Mouse (Mus musculus): Measurements from ENCODE around the gene Zfpl1. TPM values are rescaled to one million over a fixed set of nuclear protein-coding genes. Genes with fewer than 3 reads are reported as not detected.

The Zfpl1 gene
- polyA plus RNA-seq, 1 experiment from 2014 or later, result 77.7 TPM

GRCm38 (mm10) chr19:6067724-6068415 lies 16.9 kb downstream of the Zfpl1 start, which contains the start of gene Tm7sf2:
Tm7sf2 (minus strand) TSS chr19:6068373.
- 8% methylated on average over 33 of the region's 33 CpGs for WGBS
- no peaks in the 10 kb centered on the region for H3K9me3 ChIP-seq (ENCODE audit: control insufficient read depth, low read depth, low read length)
- peak within 1 kb of the TSS; percentile 74 for H3K27ac ChIP-seq (ENCODE audit: low read length)
- no peaks in the 10 kb centered on the region for H3K27me3 ChIP-seq (ENCODE audit: control insufficient read depth, insufficient read depth, low read length)
- peaks cover 8% of the 10 kb centered on the region for H3K4me1 ChIP-seq (ENCODE audit: control insufficient read depth, insufficient read depth, low read length)
- peak within 1 kb of the TSS; percentile 38 for H3K4me3 ChIP-seq (ENCODE audit: low read depth, low read length)
- H3K9ac ChIP-seq (replicated peaks; ENCODE audit: low read depth, low read length), result peak within 1 kb of the TSS; percentile 40
- H3K4me2 ChIP-seq (replicated peaks; ENCODE audit: low read depth, low read length), result peak within 1 kb of the TSS; percentile 85
- ATAC-seq (ENCODE audit: insufficient number of reproducible peaks, insufficient read depth, low FRiP score, low read depth), result peak; percentile 94
- peaks cover 9% of the 10 kb centered on the region for H3K36me3 ChIP-seq (ENCODE audit: control insufficient read depth, insufficient read depth, low read length)

DNA sequence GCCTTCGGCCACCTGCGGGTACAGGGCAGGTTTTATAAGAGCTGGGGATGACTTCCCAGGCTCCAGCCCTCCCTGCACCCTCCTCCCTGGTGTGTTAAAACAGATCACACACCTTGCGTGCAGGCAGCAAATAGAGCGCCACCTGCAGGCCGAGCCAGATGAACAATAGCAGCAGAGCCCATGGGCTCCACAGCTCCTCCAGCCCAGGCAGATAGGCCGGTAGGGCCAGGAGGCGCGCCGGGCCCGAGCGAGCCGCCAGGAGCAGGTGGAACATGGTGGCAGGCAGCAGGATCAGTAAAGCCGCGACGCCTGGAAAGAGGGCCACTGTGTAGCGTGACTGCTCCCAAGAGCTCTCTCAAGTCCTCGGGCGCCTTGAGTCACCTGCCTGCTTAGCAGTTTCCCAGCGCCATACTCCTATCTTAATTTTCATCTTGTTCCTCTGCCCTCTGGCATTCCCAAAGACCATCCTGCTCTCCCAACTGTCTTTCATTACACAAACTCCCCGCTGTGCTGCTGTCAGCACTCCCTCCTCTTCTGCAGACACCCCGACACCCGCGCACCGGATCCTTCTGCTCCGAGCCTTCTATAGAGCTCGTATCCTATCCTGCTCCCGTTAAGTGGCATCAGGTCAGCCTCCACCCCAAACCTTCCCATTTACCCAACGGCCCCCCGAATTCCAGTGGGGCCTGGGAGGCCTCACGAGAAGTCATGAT lies 17.6 kb downstream of the Zfpl1 start:
- ATAC-seq (ENCODE audit: insufficient number of reproducible peaks, insufficient read depth, low FRiP score, low read depth), result peak; percentile 51; the same call in 1 of the 2 replicates
- Histone ChIP-seq H3K4me2 (replicated peaks; ENCODE audit: low read depth, low read length) (peak overlapping the region; percentile 85), H3K4me1 (ENCODE audit: control insufficient read depth, insufficient read depth, low read length) (peaks cover 15% of the 10 kb centered on the region), H3K27ac (ENCODE audit: low read length) (peak overlapping the region; percentile 49; the same call in 1 of the 2 replicates), H3K27me3 (ENCODE audit: control insufficient read depth, insufficient read depth, low read length) (no peaks in the 10 kb centered on the region), H3K9me3 (ENCODE audit: control insufficient read depth, low read depth, low read length) (no peaks in the 10 kb centered on the region), H3K9ac (replicated peaks; ENCODE audit: low read depth, low read length) (peak overlapping the region; percentile 40), H3K4me3 (ENCODE audit: low read depth, low read length) (peak overlapping the region; percentile 38), H3K36me3 (ENCODE audit: control insufficient read depth, insufficient read depth, low read length) (peaks cover 9% of the 10 kb centered on the region)
- WGBS, result 1% methylated on average over 30 of the region's 30 CpGs

- 25% methylated on average over 5 of the region's 5 CpGs for WGBS
- peak overlapping the region; percentile 49; the same call in 1 of the 2 replicates for H3K27ac ChIP-seq (ENCODE audit: low read length)
- H3K9me3 ChIP-seq (ENCODE audit: control insufficient read depth, low read depth, low read length), result no peaks in the 10 kb centered on the region
- H3K36me3 ChIP-seq (ENCODE audit: control insufficient read depth, insufficient read depth, low read length), result peaks cover 9% of the 10 kb centered on the region
- H3K4me3 ChIP-seq (ENCODE audit: low read depth, low read length), result peak overlapping the region; percentile 38
- H3K9ac ChIP-seq (replicated peaks; ENCODE audit: low read depth, low read length), result no peak overlapping the region
- H3K4me2 ChIP-seq (replicated peaks; ENCODE audit: low read depth, low read length), result peak overlapping the region; percentile 85
- ATAC-seq (ENCODE audit: insufficient number of reproducible peaks, insufficient read depth, low FRiP score, low read depth), result no peak
- H3K27me3 ChIP-seq (ENCODE audit: control insufficient read depth, insufficient read depth, low read length), result no peaks in the 10 kb centered on the region
- H3K4me1 ChIP-seq (ENCODE audit: control insufficient read depth, insufficient read depth, low read length), result peaks cover 18% of the 10 kb centered on the region
Measured at GRCm38 (mm10) chr19:6066571-6066970, 18.2 kb downstream of the Zfpl1 start.

DNA sequence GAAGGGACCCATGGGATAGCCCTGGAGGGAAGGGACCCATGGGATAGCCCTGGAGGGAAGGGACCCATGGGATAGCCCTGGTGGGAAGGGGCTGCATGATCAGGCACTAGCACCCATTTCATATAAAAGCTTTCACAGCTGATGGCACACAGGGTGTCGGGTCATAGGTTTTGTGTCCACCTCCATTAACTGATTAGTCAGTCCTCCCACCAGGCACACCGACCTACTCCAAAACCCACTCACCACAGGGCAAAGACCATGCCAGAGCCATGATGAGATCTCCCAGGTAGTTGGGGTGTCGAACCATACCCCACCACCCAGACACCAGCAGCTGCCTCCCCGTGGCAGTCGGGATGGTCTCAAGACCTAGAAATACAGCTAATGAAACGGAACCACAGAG lies 21.7 kb downstream of the Zfpl1 start:
- H3K4me1 ChIP-seq (ENCODE audit: control insufficient read depth, insufficient read depth, low read length), result peaks cover 24% of the 10 kb centered on the region
- no peaks in the 10 kb centered on the region for H3K27me3 ChIP-seq (ENCODE audit: control insufficient read depth, insufficient read depth, low read length)
- H3K27ac ChIP-seq (ENCODE audit: low read length), result no peak overlapping the region
- WGBS, result 92% methylated on average over 6 of the region's 6 CpGs
- no peak overlapping the region for H3K4me3 ChIP-seq (ENCODE audit: low read depth, low read length)
- peaks cover 13% of the 10 kb centered on the region for H3K36me3 ChIP-seq (ENCODE audit: control insufficient read depth, insufficient read depth, low read length)
- H3K9me3 ChIP-seq (ENCODE audit: control insufficient read depth, low read depth, low read length), result no peaks in the 10 kb centered on the region
- ATAC-seq (ENCODE audit: insufficient number of reproducible peaks, insufficient read depth, low FRiP score, low read depth), result no peak
- H3K4me2 ChIP-seq (replicated peaks; ENCODE audit: low read depth, low read length), result no peak overlapping the region
- H3K9ac ChIP-seq (replicated peaks; ENCODE audit: low read depth, low read length), result 0 out of 2 replicates have a peak overlapping the region, but pooled peaks have one; percentile 95

DNA sequence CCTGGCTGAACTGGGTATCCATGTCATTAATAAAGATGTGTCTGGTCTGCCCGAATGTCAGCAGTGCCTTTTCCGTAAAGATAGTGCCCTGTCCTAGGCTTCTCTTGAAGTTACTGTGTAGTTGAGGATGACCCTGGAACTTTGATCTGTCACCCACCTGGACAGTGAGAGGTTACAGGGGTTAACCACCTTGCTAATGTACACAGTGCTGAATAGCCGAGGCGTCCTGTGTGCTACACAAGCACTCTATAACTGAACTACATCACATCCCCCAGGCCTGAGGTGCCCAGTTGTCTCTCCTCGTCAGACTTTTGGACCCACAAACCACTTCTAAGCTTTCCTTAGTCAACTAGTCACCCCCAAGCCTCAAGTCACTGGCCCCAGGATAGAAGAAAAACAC lies 22.3 kb downstream of the Zfpl1 start:
- H3K9me3 ChIP-seq (ENCODE audit: control insufficient read depth, low read depth, low read length), result no peaks in the 10 kb centered on the region
- peak overlapping the region; percentile 99 for H3K4me2 ChIP-seq (replicated peaks; ENCODE audit: low read depth, low read length)
- WGBS, result 36% methylated on average over 5 of the region's 5 CpGs
- peaks cover 24% of the 10 kb centered on the region for H3K4me1 ChIP-seq (ENCODE audit: control insufficient read depth, insufficient read depth, low read length)
- H3K9ac ChIP-seq (replicated peaks; ENCODE audit: low read depth, low read length), result peak overlapping the region; percentile 95
- H3K36me3 ChIP-seq (ENCODE audit: control insufficient read depth, insufficient read depth, low read length), result peaks cover 13% of the 10 kb centered on the region
- no peak for ATAC-seq (ENCODE audit: insufficient number of reproducible peaks, insufficient read depth, low FRiP score, low read depth)
- no peak overlapping the region for H3K27ac ChIP-seq (ENCODE audit: low read length)
- peak overlapping the region; percentile 79 for H3K4me3 ChIP-seq (ENCODE audit: low read depth, low read length)
- no peaks in the 10 kb centered on the region for H3K27me3 ChIP-seq (ENCODE audit: control insufficient read depth, insufficient read depth, low read length)

DNA sequence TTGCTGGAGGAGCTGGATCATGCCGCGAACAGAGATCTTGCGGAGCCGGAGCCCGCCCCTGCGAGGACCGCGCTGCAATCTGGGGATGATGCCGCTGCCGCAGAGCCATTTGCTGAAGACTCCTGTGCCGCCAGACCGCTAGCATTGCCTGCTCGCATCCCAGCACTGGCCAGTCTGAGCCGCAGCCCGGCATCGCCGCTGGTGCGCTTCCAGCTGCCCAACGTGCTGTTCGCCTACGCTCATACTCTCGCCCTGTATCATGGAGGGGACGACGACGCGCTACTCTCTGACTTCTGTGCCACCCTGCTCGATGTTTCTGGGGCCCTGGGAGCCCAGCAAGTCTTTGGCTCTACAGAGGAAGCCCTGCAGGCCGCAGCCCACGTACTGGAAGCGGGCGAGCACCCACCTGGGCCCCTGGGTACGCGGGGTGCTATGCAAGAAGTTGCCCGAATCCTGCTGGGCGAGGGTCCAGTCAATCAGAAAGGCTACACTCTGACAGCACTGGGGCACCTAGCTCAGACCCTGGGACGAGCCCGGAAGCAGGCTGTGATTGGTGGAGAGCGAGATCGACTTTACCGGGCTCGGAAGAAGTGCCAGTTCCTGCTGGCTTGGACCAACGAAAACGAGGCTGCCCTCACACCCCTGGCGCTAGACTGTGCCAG lies 23.0 kb downstream of the Zfpl1 start:
- peaks cover 22% of the 10 kb centered on the region for H3K4me1 ChIP-seq (ENCODE audit: control insufficient read depth, insufficient read depth, low read length)
- peak overlapping the region; percentile 99 for H3K4me2 ChIP-seq (replicated peaks; ENCODE audit: low read depth, low read length)
- peak overlapping the region; percentile 96 for H3K27ac ChIP-seq (ENCODE audit: low read length)
- 1% methylated on average over 44 of the region's 44 CpGs for WGBS
- H3K9me3 ChIP-seq (ENCODE audit: control insufficient read depth, low read depth, low read length), result no peaks in the 10 kb centered on the region
- no peak for ATAC-seq (ENCODE audit: insufficient number of reproducible peaks, insufficient read depth, low FRiP score, low read depth)
- H3K4me3 ChIP-seq (ENCODE audit: low read depth, low read length), result peak overlapping the region; percentile 79
- H3K9ac ChIP-seq (replicated peaks; ENCODE audit: low read depth, low read length), result peak overlapping the region; percentile 95
- H3K27me3 ChIP-seq (ENCODE audit: control insufficient read depth, insufficient read depth, low read length), result no peaks in the 10 kb centered on the region
- peaks cover 13% of the 10 kb centered on the region for H3K36me3 ChIP-seq (ENCODE audit: control insufficient read depth, insufficient read depth, low read length)

GRCm38 (mm10) chr19:6061021-6061533 lies 23.7 kb downstream of the Zfpl1 start, which contains the start of gene Znhit2:
Znhit2 (plus strand) TSS chr19:6061192.
- peak within 1 kb of the TSS; percentile 99 for H3K4me2 ChIP-seq (replicated peaks; ENCODE audit: low read depth, low read length)

GRCm38 (mm10) chr19:6058966-6059365 lies 25.8 kb downstream of the Zfpl1 start:
- Histone ChIP-seq H3K27ac (ENCODE audit: low read length) (no peak overlapping the region), H3K4me2 (replicated peaks; ENCODE audit: low read depth, low read length) (peak overlapping the region; percentile 85), H3K9me3 (ENCODE audit: control insufficient read depth, low read depth, low read length) (no peaks in the 10 kb centered on the region), H3K4me1 (ENCODE audit: control insufficient read depth, insufficient read depth, low read length) (peaks cover 20% of the 10 kb centered on the region), H3K9ac (replicated peaks; ENCODE audit: low read depth, low read length) (peak overlapping the region; percentile 86; the same call in 1 of the 2 replicates), H3K27me3 (ENCODE audit: control insufficient read depth, insufficient read depth, low read length) (no peaks in the 10 kb centered on the region), H3K4me3 (ENCODE audit: low read depth, low read length) (peak overlapping the region; percentile 89), H3K36me3 (ENCODE audit: control insufficient read depth, insufficient read depth, low read length) (peaks cover 25% of the 10 kb centered on the region)
- no peak for ATAC-seq (ENCODE audit: insufficient number of reproducible peaks, insufficient read depth, low FRiP score, low read depth)
- WGBS, result 78% methylated on average over 5 of the region's 5 CpGs

More at GRCm38 (mm10) chr19:6061021-6061533, 23.7 kb downstream of the Zfpl1 start, which contains the start of gene Znhit2:
- no peaks in the 10 kb centered on the region for H3K9me3 ChIP-seq (ENCODE audit: control insufficient read depth, low read depth, low read length)
- peak; percentile 80 for ATAC-seq (ENCODE audit: insufficient number of reproducible peaks, insufficient read depth, low FRiP score, low read depth)
- under 1% methylated on average over 57 of the region's 58 CpGs for WGBS
- peak within 1 kb of the TSS; percentile 79 for H3K4me3 ChIP-seq (ENCODE audit: low read depth, low read length)
- H3K9ac ChIP-seq (replicated peaks; ENCODE audit: low read depth, low read length), result peak within 1 kb of the TSS; percentile 95
- H3K27ac ChIP-seq (ENCODE audit: low read length), result peak within 1 kb of the TSS; percentile 96
- H3K36me3 ChIP-seq (ENCODE audit: control insufficient read depth, insufficient read depth, low read length), result peaks cover 13% of the 10 kb centered on the region
- H3K27me3 ChIP-seq (ENCODE audit: control insufficient read depth, insufficient read depth, low read length), result no peaks in the 10 kb centered on the region
- H3K4me1 ChIP-seq (ENCODE audit: control insufficient read depth, insufficient read depth, low read length), result peaks cover 20% of the 10 kb centered on the region

Measured in stomach, embryonic 14.5 days (tissue).